Mouse (Mus musculus) small intestine, adult 2 months (tissue): ENCODE results near the gene Olfr157.

ENCODE experiments used
- CTCF ChIP-seq: fragments of 200-500 bp; IDR thresholded peaks from 2 replicates; pipeline ENCODE4 v1.5.1; 2012; ENCODE audit warnings: low read depth, mild to moderate bottlenecking, control low read depth, inconsistent platforms, low read length, moderate library complexity, mixed read lengths; ENCODE audit not compliant: insufficient replicate concordance, insufficient read length; ENCODE audit errors: extremely low read depth
- POLR2A ChIP-seq: fragments of 200-500 bp; IDR thresholded peaks from 2 replicates; pipeline ENCODE4 v1.6.1; 2012; ENCODE audit warnings: low read depth, mild to moderate bottlenecking, control low read depth, inconsistent platforms, low read length, moderate library complexity

DNA sequence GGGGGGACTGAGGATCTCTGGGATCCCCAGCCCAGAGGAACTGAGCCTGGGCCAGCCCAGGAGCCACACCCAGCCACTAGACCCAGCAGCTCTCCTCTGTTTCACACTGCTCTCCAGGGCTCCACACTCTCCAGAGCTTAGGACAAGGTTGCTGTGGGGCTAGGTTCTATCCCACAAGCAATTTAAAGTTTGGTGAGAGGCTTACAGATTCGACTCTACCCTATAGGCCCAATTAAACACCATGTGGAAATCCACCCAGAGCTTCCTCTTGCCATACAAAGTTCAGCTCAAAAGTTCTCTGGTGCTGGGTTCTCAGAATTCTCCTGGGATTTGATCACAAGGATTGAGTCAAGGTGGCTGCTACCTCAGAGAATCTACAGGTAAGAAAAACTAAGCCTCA lies at the start of gene Olfr157:
- no peak for TF ChIP-seq CTCF
- TF ChIP-seq POLR2A: no peak
